Comparison of ENCODE assay signal across 8 mouse cellular contexts in genomic region chr11:105180471-105181091, GRCm38 (mm10). TPM values are rescaled to one million over a fixed set of nuclear protein-coding genes. Genes with fewer than 3 reads are reported as not detected.
DNase-seq lines count a peak whose midpoint lies in the region; ATAC-seq and TF ChIP-seq lines count a peak whose summit lies in the region.

No protein-coding gene starts in this region.

- no peaks in the 10 kb centered on the region for H3K27me3 ChIP-seq in heart, embryonic 11.5 days (ENCODE audit: control insufficient read depth, insufficient read depth, low read length)
- no peaks in the 10 kb centered on the region for H3K27me3 ChIP-seq in kidney, embryonic 15.5 days
- H3K27me3 ChIP-seq in liver, embryonic 16.5 days (ENCODE audit: control insufficient read depth, insufficient read depth, low read depth, low read length) = no peaks in the 10 kb centered on the region
- H3K27me3 ChIP-seq in neural tube, embryonic 11.5 days (ENCODE audit: control insufficient read depth, insufficient read depth, low read length) = no peaks in the 10 kb centered on the region

- under 1% methylated on average over 28 of the region's 35 CpGs for WGBS in heart, embryonic 11.5 days (ENCODE audit: insufficient replicate concordance)
- under 1% methylated on average over 35 of the region's 35 CpGs for WGBS in kidney, embryonic 15.5 days
- 1% methylated on average over 35 of the region's 35 CpGs for WGBS in liver, embryonic 16.5 days (ENCODE audit: insufficient replicate concordance)
- WGBS in neural tube, embryonic 11.5 days = under 1% methylated on average over 28 of the region's 35 CpGs

- peaks cover 11% of the 10 kb centered on the region for H3K36me3 ChIP-seq in heart, embryonic 11.5 days (ENCODE audit: control insufficient read depth, insufficient read depth, low read length)
- peaks cover 18% of the 10 kb centered on the region for H3K36me3 ChIP-seq in kidney, embryonic 15.5 days
- H3K36me3 ChIP-seq in liver, embryonic 16.5 days (ENCODE audit: control insufficient read depth, insufficient read depth) = peaks cover 10% of the 10 kb centered on the region
- peaks cover 3% of the 10 kb centered on the region; the same call in 1 of the 2 replicates for H3K36me3 ChIP-seq in neural tube, embryonic 11.5 days (ENCODE audit: control insufficient read depth, insufficient read depth, low read length)

- peak overlapping the region; percentile 88 for H3K9ac ChIP-seq in heart, embryonic 11.5 days (ENCODE audit: low read depth, low read length)
- peak overlapping the region; percentile 98 for H3K9ac ChIP-seq in kidney, embryonic 15.5 days
- peak overlapping the region; percentile 100 for H3K9ac ChIP-seq in liver, embryonic 16.5 days (ENCODE audit: low read depth, low read length)
- H3K9ac ChIP-seq in neural tube, embryonic 11.5 days (ENCODE audit: low read length) = peak overlapping the region; percentile 96

- H3K4me1 ChIP-seq in embryonic fibroblast, embryonic 13.5 days (ENCODE audit: control insufficient read depth, insufficient read depth, low read length) = no peaks in the 10 kb centered on the region
- peaks cover 13% of the 10 kb centered on the region for H3K4me1 ChIP-seq in heart, embryonic 11.5 days (ENCODE audit: control insufficient read depth, insufficient read depth, low read length)
- H3K4me1 ChIP-seq in kidney, embryonic 15.5 days = peaks cover 28% of the 10 kb centered on the region
- peaks cover 19% of the 10 kb centered on the region for H3K4me1 ChIP-seq in liver, embryonic 16.5 days (ENCODE audit: control insufficient read depth, low read depth, low read length)
- H3K4me1 ChIP-seq in neural tube, embryonic 11.5 days (ENCODE audit: control insufficient read depth, insufficient read depth, low read length) = peaks cover 15% of the 10 kb centered on the region

- H3K27ac ChIP-seq in embryonic fibroblast, embryonic 13.5 days (ENCODE audit: insufficient read depth, low read length) = peak overlapping the region; percentile 79
- H3K27ac ChIP-seq in heart, embryonic 11.5 days (ENCODE audit: low read depth, low read length) = peak overlapping the region; percentile 92
- H3K27ac ChIP-seq in kidney, embryonic 15.5 days = peak overlapping the region; percentile 96
- H3K27ac ChIP-seq in liver, embryonic 16.5 days (ENCODE audit: low read length) = peak overlapping the region; percentile 94
- H3K27ac ChIP-seq in neural tube, embryonic 11.5 days (ENCODE audit: low read depth, low read length) = peak overlapping the region; percentile 93

- no peak; the same call in 1 of the 2 replicates for TF ChIP-seq POLR2A in embryonic fibroblast, embryonic 13.5 days (IDR thresholded peaks at IDR 0.05; ENCODE audit: low read depth, low read length)

- H3K9me3 ChIP-seq in heart, embryonic 11.5 days (replicated peaks; ENCODE audit: control insufficient read depth, low read length) = no peaks in the 10 kb centered on the region
- no peaks in the 10 kb centered on the region for H3K9me3 ChIP-seq in kidney, embryonic 15.5 days (replicated peaks)
- H3K9me3 ChIP-seq in liver, embryonic 16.5 days (replicated peaks; ENCODE audit: control insufficient read depth, low read length) = no peaks in the 10 kb centered on the region
- H3K9me3 ChIP-seq in neural tube, embryonic 11.5 days (ENCODE audit: control insufficient read depth, low read length) = no peaks in the 10 kb centered on the region

- H3K4me3 ChIP-seq in embryonic fibroblast, embryonic 13.5 days (ENCODE audit: insufficient read depth, low read length) = peak overlapping the region; percentile 58
- peak overlapping the region; percentile 95 for H3K4me3 ChIP-seq in heart, embryonic 11.5 days (ENCODE audit: low read depth, low read length)
- H3K4me3 ChIP-seq in kidney, embryonic 15.5 days (replicated peaks) = peak overlapping the region; percentile 74
- peak overlapping the region; percentile 98 for H3K4me3 ChIP-seq in liver, embryonic 16.5 days (ENCODE audit: low read depth, low read length)
- H3K4me3 ChIP-seq in neural tube, embryonic 11.5 days (ENCODE audit: low read depth, low read length) = peak overlapping the region; percentile 81

- H3K4me2 ChIP-seq in heart, embryonic 11.5 days = peak overlapping the region; percentile 63
- peak overlapping the region; percentile 81 for H3K4me2 ChIP-seq in kidney, embryonic 15.5 days
- H3K4me2 ChIP-seq in liver, embryonic 16.5 days (ENCODE audit: low read depth, low read length) = peak overlapping the region; percentile 65
- peak overlapping the region; percentile 85 for H3K4me2 ChIP-seq in neural tube, embryonic 11.5 days (ENCODE audit: low read depth)

- no peak for TF ChIP-seq CTCF in embryonic fibroblast, embryonic 13.5 days (IDR thresholded peaks at IDR 0.05; ENCODE audit: borderline replicate concordance, insufficient read depth, low read length)

- ATAC-seq in heart, embryonic 11.5 days (replicated peaks; ENCODE audit: insufficient number of reproducible peaks, low FRiP score, low TSS enrichment) = peak; percentile 23
- peak; percentile 35 for ATAC-seq in kidney, embryonic 15.5 days (replicated peaks; ENCODE audit: low FRiP score)
- ATAC-seq in liver, embryonic 16.5 days (ENCODE audit: low read depth) = peak; percentile 19
- peak; percentile 43 for ATAC-seq in neural tube, embryonic 11.5 days (ENCODE audit: insufficient read depth, low FRiP score, low TSS enrichment)

- peak; percentile 50 to 56 for DNase-seq in CD8-positive naive resting alpha-beta T cell, adult 2 months (ENCODE audit: low read depth in 2 of 2, low spot score in 2 of 2)
- peak; percentile 13 to 19 for DNase-seq in adrenal gland, postnatal 4 days (ENCODE audit: low spot score in 2 of 2)
- DNase-seq in neural tube, embryonic 11.5 days (ENCODE audit: low spot score) = no peak
- DNase-seq in testis, postnatal 14 days (ENCODE audit: low spot score) = peak; percentile 68

RNA-seq across cellular contexts. Expression of gene Tlk2, which starts 2.0 kb away (rescaled TPM):
- 10 to 100 TPM; 62.8 to 67.2 TPM for total RNA-seq in adrenal gland, postnatal 4 days (2021)
- 86.5 and 97.2 TPM in 2 replicates for polyA plus RNA-seq in embryonic fibroblast, embryonic 13.5 days (2011; ENCODE audit: insufficient read length, low read depth, missing spikeins)
- 17.3 and 19.3 TPM in 2 replicates for polyA plus RNA-seq in heart, embryonic 11.5 days (2014; fragmentation: Nextera tagmentation; extraction: Ambion mirVana)
- 18.1 and 21.1 TPM in 2 replicates for polyA plus RNA-seq in kidney, embryonic 15.5 days (2015; fragmentation: Nextera tagmentation; extraction: Ambion mirVana)
- 5.5 and 6.6 TPM in 2 replicates for polyA plus RNA-seq in liver, embryonic 16.5 days (2015; fragmentation: Nextera tagmentation; extraction: Ambion mirVana)
- 25.9 and 27.8 TPM in 2 replicates for polyA plus RNA-seq in neural tube, embryonic 11.5 days (2014; fragmentation: Nextera tagmentation; extraction: Ambion mirVana)

RNA-seq across cellular contexts. Expression of gene Gm10842, which starts 33.9 kb away (rescaled TPM):
- total RNA-seq in adrenal gland, postnatal 4 days (2021) = not detected
- polyA plus RNA-seq in embryonic fibroblast, embryonic 13.5 days (2011; ENCODE audit: insufficient read length, low read depth, missing spikeins) = not detected in 2 replicates
- not detected in 2 replicates for polyA plus RNA-seq in heart, embryonic 11.5 days (2014; fragmentation: Nextera tagmentation; extraction: Ambion mirVana)
- not detected in 2 replicates for polyA plus RNA-seq in kidney, embryonic 15.5 days (2015; fragmentation: Nextera tagmentation; extraction: Ambion mirVana)
- polyA plus RNA-seq in liver, embryonic 16.5 days (2015; fragmentation: Nextera tagmentation; extraction: Ambion mirVana) = not detected in 2 replicates
- polyA plus RNA-seq in neural tube, embryonic 11.5 days (2014; fragmentation: Nextera tagmentation; extraction: Ambion mirVana) = not detected in 2 replicates

RNA-seq across cellular contexts. Expression of gene Mettl2, which starts 54.4 kb away (rescaled TPM):
- total RNA-seq in adrenal gland, postnatal 4 days (2021) = 10 to 100 TPM; 34.8 to 37.1 TPM
- polyA plus RNA-seq in embryonic fibroblast, embryonic 13.5 days (2011; ENCODE audit: insufficient read length, low read depth, missing spikeins) = 24.1 and 26.8 TPM in 2 replicates
- 28.9 and 33.7 TPM in 2 replicates for polyA plus RNA-seq in heart, embryonic 11.5 days (2014; fragmentation: Nextera tagmentation; extraction: Ambion mirVana)
- 45.6 TPM in 2 replicates for polyA plus RNA-seq in kidney, embryonic 15.5 days (2015; fragmentation: Nextera tagmentation; extraction: Ambion mirVana)
- polyA plus RNA-seq in liver, embryonic 16.5 days (2015; fragmentation: Nextera tagmentation; extraction: Ambion mirVana) = 13.8 and 15.1 TPM in 2 replicates
- 33.1 and 38.1 TPM in 2 replicates for polyA plus RNA-seq in neural tube, embryonic 11.5 days (2014; fragmentation: Nextera tagmentation; extraction: Ambion mirVana)
